Mouse (Mus musculus) testis, adult 2 months (tissue): Measurements from ENCODE around the gene Ncor2.

Experiments
- CTCF ChIP-seq: fragments of 200-500 bp; IDR thresholded peaks from 2 replicates; pipeline ENCODE4 v1.5.1; 2012; ENCODE audit warnings: low read depth, mild to moderate bottlenecking, inconsistent platforms, low read length, moderate library complexity; ENCODE audit not compliant: control insufficient read depth, insufficient read depth, insufficient replicate concordance
- POLR2A ChIP-seq: fragments of 200-500 bp; IDR thresholded peaks from 2 replicates; pipeline ENCODE4 v1.6.1; 2012; ENCODE audit warnings: low read depth, mild to moderate bottlenecking, inconsistent platforms, low read length, moderate library complexity; ENCODE audit not compliant: control insufficient read depth

GRCm38 (mm10) chr5:125014497-125014896, 164.5 kb downstream of the Ncor2 start:
- no peak for TF ChIP-seq POLR2A
- TF ChIP-seq CTCF, result peak; percentile 79
